Mouse (Mus musculus) small intestine, adult 2 months (tissue): ENCODE results near the gene Tmem62.

Experiments used
- CTCF ChIP-seq: fragments of 200-500 bp; IDR thresholded peaks from 2 replicates; pipeline ENCODE4 v1.5.1; 2012; ENCODE audit warnings: low read depth, mild to moderate bottlenecking, control low read depth, inconsistent platforms, low read length, moderate library complexity, mixed read lengths; ENCODE audit not compliant: insufficient replicate concordance, insufficient read length; ENCODE audit errors: extremely low read depth
- POLR2A ChIP-seq: fragments of 200-500 bp; IDR thresholded peaks from 2 replicates; pipeline ENCODE4 v1.6.1; 2012; ENCODE audit warnings: low read depth, mild to moderate bottlenecking, control low read depth, inconsistent platforms, low read length, moderate library complexity

GRCm38 (mm10) chr2:121008664-121009007 lies 31.8 kb downstream of the Tmem62 start:
- TF ChIP-seq CTCF (no peak), POLR2A (no peak)
